Mouse (Mus musculus) embryonic facial prominence, embryonic 14.5 days (tissue): ENCODE results near the gene Hhat. TPM values are rescaled to one million over a fixed set of nuclear protein-coding genes. Genes with fewer than 3 reads are reported as not detected.

ENCODE experiments used
- ATAC-seq: fragments of 200-750 bp; cut with Nextera tagmentation; 2 replicates; pipeline ENCODE4 v1.8.0; 2017; ENCODE audit warnings: low read depth, moderate number of reproducible peaks, moderate TSS enrichment
- DNase-seq: peaks from one replicate; pipeline ENCODE4 v3.0.0-alpha.2; 2015; ENCODE audit warnings: low spot score
- H3K27ac ChIP-seq: fragments of 300-500 bp; sonication (generic); replicated peaks from 2 replicates; pipeline ENCODE4 v1.5.1; 2014; ENCODE audit warnings: low read depth, mild to moderate bottlenecking, low read length, moderate library complexity
- H3K27me3 ChIP-seq: fragments of 300-500 bp; sonication (generic); replicated peaks from 2 replicates; pipeline ENCODE4 v1.6.1; 2014; ENCODE audit warnings: low read length; ENCODE audit not compliant: control insufficient read depth, insufficient read depth
- H3K36me3 ChIP-seq: fragments of 300-500 bp; sonication (generic); 2 replicates; pipeline ENCODE4 v1.6.1; 2014; ENCODE audit warnings: low read length, mixed read lengths; ENCODE audit not compliant: control insufficient read depth, insufficient read depth
- H3K4me1 ChIP-seq: fragments of 300-500 bp; sonication (generic); 2 replicates; pipeline ENCODE4 v1.6.1; 2014; ENCODE audit warnings: antibody characterized with exemption, low read length; ENCODE audit not compliant: control insufficient read depth, insufficient read depth
- H3K4me2 ChIP-seq: fragments of 300-500 bp; sonication (generic); 2 replicates; pipeline ENCODE4 v1.6.1; 2014; ENCODE audit warnings: low read depth, mild to moderate bottlenecking, low read length, moderate library complexity, mixed read lengths
- H3K4me3 ChIP-seq: fragments of 300-500 bp; sonication (generic); 2 replicates; pipeline ENCODE4 v1.5.1; 2014; ENCODE audit warnings: low read depth, mild to moderate bottlenecking, low read length
- H3K9ac ChIP-seq: fragments of 300-500 bp; sonication (generic); 2 replicates; pipeline ENCODE4 v1.6.1; 2014; ENCODE audit warnings: low read depth, mild to moderate bottlenecking, low read length, moderate library complexity, mixed read lengths
- H3K9me3 ChIP-seq: fragments of 300-500 bp; sonication (generic); 2 replicates; pipeline ENCODE4 v1.6.1; 2016; ENCODE audit warnings: low read length; ENCODE audit not compliant: control insufficient read depth
- WGBS: fragments of 180-500 bp; shearing (Covaris S2); extraction: QIAGEN DNeasy Blood & Tissue Kit; methylation state at CpG from one replicate; pipeline ENCODE4 v1.1.7; 2014; 5-methylcytosine and 5-hydroxymethylcytosine counted together
- polyA plus RNA-seq: library from polyadenylated mRNA; unstranded; fragments of >200 nt; fragmentation: Nextera tagmentation; extraction: Ambion mirVana; gene quantifications from 2 replicates; pipeline ENCODE4 v1.2.1, GENCODE M21; 2014

Gene Hhat
- polyA plus RNA-seq, 1 experiment from 2014 or later = 9.3 TPM

DNA sequence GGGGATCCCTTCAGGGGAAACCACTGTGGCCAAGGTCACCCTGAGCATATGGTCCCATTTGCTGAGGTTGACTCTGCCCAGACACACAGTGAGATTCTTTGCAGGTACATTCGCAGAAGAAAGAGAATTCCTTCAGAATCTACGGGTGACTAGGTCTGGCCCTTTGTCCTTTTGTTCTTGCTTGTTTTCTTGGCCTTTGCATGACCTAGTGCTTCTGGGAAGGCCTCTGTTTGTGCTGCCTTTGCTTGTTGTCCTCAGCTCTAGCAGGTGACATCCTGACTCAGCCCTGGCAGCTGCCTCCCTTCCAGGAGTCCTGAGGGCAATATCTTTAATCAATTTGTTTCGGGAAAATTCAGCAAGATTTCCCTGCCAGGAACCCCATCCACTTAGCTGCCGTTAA lies 316.0 kb downstream of the Hhat start:
- DNase-seq (no peak), ATAC-seq (no peak)
- H3K9ac ChIP-seq = no peak overlapping the region
- H3K4me3 ChIP-seq = no peak overlapping the region
- H3K27ac ChIP-seq = no peak overlapping the region
- peaks cover 2% of the 10 kb centered on the region; the same call in 1 of the 2 replicates for H3K4me1 ChIP-seq
- no peak overlapping the region for H3K4me2 ChIP-seq
- no peaks in the 10 kb centered on the region for H3K9me3 ChIP-seq
- no peaks in the 10 kb centered on the region for H3K36me3 ChIP-seq
- no peaks in the 10 kb centered on the region for H3K27me3 ChIP-seq
- WGBS = 37% methylated on average over 4 of the region's 4 CpGs

DNA sequence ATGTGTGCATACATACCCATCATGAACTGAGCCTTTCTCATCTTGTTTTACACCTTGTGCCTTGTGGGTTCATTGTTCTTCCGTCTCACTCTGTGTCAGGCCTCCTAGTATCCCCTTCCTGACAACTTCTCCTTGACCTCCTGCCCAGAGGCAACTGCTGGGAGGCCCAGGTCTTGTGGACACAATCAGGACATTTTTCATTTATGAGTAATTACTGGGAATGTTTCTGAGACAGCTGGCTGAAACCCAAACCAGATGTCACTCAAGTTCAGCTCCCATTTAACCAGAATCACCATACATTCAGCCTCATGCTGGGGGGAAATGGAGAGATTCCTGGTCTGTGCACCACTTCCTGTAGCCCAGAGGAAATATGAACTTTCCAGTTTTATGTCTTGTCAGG lies 316.5 kb downstream of the Hhat start:
- Histone ChIP-seq H3K36me3 (no peaks in the 10 kb centered on the region), H3K9me3 (no peaks in the 10 kb centered on the region), H3K27me3 (no peaks in the 10 kb centered on the region), H3K27ac (no peak overlapping the region), H3K4me3 (no peak overlapping the region), H3K4me1 (peaks cover 4% of the 10 kb centered on the region; the same call in 1 of the 2 replicates), H3K9ac (no peak overlapping the region), H3K4me2 (no peak overlapping the region)
- DNase-seq (no peak), ATAC-seq (no peak)
- 26% methylated on average over 1 of the region's 1 CpGs for WGBS

DNA sequence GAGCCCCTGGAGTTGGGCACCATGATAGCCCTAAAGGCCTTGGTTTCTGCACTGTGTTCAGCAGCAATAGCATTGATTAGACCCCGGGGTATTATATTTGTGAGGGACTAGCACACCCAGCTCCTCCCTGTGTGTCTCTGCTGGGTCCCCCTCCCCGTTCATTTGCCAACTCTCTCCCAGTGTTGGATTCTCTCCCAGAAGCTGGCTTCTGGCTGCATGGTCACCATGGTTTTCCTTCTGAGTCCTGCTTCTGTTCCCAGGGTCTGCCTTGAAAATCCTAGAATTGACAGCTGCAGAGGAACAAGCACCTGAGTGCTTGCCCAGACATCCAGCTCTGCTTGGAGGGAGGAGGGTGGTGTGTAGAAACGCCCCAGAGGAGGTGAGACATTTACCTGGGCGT lies 319.3 kb downstream of the Hhat start:
- Histone ChIP-seq H3K9ac (no peak overlapping the region), H3K4me3 (no peak overlapping the region), H3K4me2 (no peak overlapping the region), H3K27me3 (no peaks in the 10 kb centered on the region), H3K4me1 (peaks cover 4% of the 10 kb centered on the region; the same call in 1 of the 2 replicates), H3K9me3 (no peaks in the 10 kb centered on the region), H3K36me3 (no peaks in the 10 kb centered on the region), H3K27ac (no peak overlapping the region)
- ATAC-seq (no peak), DNase-seq (no peak)
- WGBS = 65% methylated on average over 4 of the region's 4 CpGs

DNA sequence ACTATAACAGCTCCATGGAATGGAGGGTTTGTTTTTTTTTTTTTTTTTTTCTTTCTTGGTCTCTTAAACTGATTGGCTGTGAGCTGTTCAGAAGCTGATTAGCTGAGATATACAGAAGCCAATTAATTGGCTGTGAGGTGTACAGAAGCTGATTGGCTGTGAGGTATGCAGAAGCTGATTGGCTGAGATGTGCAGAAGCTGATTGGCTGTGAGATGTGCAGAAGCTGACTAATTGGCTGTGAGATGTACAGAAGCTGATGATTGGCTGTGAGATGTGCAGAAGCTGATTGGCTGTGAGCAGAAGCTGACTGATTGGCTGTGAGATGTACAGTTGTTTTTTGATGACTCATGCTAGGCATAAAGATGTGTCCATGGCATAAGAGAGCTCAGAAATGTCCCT lies 320.6 kb downstream of the Hhat start:
- no peak overlapping the region for H3K4me3 ChIP-seq
- H3K9ac ChIP-seq = no peak overlapping the region
- DNase-seq = no peak
- H3K9me3 ChIP-seq = no peaks in the 10 kb centered on the region
- H3K4me1 ChIP-seq = peaks cover 10% of the 10 kb centered on the region; the same call in 1 of the 2 replicates
- no peaks in the 10 kb centered on the region for H3K36me3 ChIP-seq
- no peak overlapping the region for H3K27ac ChIP-seq
- H3K27me3 ChIP-seq = no peaks in the 10 kb centered on the region
- no peak for ATAC-seq
- H3K4me2 ChIP-seq = no peak overlapping the region

DNA sequence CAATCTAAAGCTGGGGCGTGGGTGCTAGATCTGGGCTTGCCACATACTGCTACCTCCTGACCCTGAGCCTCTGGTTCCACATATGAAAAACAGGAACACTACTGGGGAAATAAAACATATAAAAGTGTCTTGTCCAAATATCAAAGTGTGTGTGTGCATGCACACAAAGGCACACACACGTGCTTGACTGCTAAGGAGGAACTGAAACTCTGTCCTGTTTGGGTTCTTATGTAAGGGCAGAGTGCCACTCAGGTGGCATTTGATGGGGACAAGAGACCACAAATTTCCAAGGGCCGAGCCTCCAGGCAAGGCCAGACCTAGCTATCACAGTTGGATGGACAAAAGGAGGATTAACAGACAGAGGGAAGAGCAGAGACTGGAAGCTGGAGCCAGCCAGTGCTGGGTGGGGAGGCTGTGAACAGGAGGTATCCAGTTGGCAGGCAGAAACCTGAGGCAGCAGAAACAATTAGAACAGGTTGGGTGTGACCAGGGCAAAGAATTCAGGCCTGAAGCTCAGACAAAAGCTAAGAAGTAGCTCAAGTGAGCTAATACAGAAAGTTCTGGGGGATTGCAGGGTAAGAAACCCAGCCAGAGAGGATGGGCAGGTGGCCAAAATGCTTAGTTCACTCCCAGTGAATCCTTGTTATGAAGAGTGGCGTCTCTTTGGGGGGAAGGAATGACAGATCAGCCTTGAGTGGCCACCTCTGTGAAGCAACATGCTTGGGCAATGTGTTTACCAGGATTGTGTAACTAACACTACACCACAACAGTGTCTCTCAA lies 321.3 kb downstream of the Hhat start:
- Histone ChIP-seq H3K27ac (peak overlapping the region; percentile 45; the same call in 1 of the 2 replicates), H3K27me3 (no peaks in the 10 kb centered on the region), H3K9me3 (no peaks in the 10 kb centered on the region), H3K4me2 (no peak overlapping the region), H3K36me3 (no peaks in the 10 kb centered on the region), H3K4me3 (no peak overlapping the region), H3K4me1 (peaks cover 11% of the 10 kb centered on the region; the same call in 1 of the 2 replicates), H3K9ac (no peak overlapping the region)
- ATAC-seq = peak; percentile 72
- 53% methylated on average over 4 of the region's 4 CpGs for WGBS
- DNase-seq = peak; percentile 86

DNA sequence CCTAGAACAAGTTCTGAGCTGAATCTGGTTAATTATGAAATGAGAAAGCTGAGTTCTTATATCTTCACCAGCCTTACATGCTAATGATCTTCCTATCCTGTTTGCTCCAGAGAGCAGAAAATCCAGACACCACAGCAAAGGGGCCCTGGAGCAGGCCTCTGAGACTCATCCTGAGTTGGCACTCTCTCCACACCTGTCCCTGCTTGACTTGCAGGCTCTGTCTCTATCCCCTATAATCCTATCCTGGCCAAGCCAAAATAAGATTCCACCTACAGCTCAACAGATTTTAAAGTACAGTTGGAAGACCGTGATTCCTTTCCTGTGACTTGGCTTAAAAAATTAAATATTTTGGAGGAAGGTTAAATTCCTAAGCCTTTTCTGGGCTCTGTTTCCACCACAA lies 322.5 kb downstream of the Hhat start:
- H3K27ac ChIP-seq = no peak overlapping the region
- WGBS = 60% methylated on average over 1 of the region's 1 CpGs
- H3K9me3 ChIP-seq = no peaks in the 10 kb centered on the region

DNA sequence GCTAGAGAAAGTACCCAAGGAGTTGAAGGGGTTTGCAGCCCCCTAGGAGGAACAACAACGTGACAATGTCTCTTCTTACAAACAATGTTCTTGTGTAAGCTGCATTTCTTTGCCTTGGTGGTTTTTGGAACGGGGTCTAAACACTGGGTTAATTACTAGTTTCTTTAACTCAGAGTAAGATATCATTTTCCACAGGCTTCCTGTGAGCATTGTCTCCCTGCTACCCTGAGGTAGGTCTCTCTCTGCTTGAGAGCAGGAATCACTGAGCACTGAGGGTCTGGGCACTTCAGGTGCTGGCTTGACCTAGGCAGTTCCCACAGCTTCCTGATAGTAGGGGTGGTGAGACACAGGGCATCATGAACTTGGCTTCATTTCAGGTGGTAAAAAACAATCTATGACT lies 323.4 kb downstream of the Hhat start:
- H3K4me1 ChIP-seq = peaks cover 21% of the 10 kb centered on the region
- no peaks in the 10 kb centered on the region for H3K9me3 ChIP-seq
- no peak for DNase-seq
- no peak overlapping the region for H3K9ac ChIP-seq
- 47% methylated on average over 2 of the region's 2 CpGs for WGBS
- H3K36me3 ChIP-seq = no peaks in the 10 kb centered on the region
- no peak overlapping the region for H3K4me3 ChIP-seq
- peak overlapping the region; percentile 44 for H3K27ac ChIP-seq
- no peak overlapping the region for H3K4me2 ChIP-seq
- no peak for ATAC-seq
- H3K27me3 ChIP-seq = no peaks in the 10 kb centered on the region

More for the DNA sequence above, 322.5 kb downstream of the Hhat start:
- Histone ChIP-seq H3K4me1 (peaks cover 19% of the 10 kb centered on the region), H3K36me3 (no peaks in the 10 kb centered on the region), H3K27me3 (no peaks in the 10 kb centered on the region), H3K9ac (no peak overlapping the region), H3K4me3 (no peak overlapping the region), H3K4me2 (no peak overlapping the region)
- DNase-seq = peak; percentile 57
- ATAC-seq = no peak
